Mouse (Mus musculus): Measurements from ENCODE around the gene Pold2. TPM values are rescaled to one million over a fixed set of nuclear protein-coding genes. Genes with fewer than 3 reads are reported as not detected.

Pold2 gene
- total and polyA plus RNA-seq, 3 experiments = 261 to 366 TPM; not detected in 1

DNA sequence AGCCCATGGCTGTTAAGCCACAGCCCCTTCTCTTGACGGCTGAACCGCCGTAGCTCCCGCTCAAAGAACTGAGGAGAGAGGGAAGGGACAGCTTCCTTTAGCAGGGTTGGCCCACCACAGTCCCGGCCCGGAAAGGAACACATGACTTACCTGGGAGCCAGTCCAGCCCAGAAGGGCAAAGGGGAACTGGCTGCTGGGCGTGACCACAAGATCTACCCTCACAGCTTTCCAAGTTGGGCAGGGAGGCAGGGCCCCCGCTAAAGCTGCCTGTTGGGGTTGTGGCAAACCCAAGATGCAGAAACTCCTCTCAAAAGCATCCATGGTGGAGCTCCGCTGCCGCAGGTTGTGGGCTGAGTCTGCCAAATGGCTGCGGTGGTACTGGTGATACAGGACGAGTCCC, 48.8 kb downstream of the Pold2 start:
- no peak for DNase-seq (ENCODE audit: low read depth, low spot score)
- Histone ChIP-seq H3K36me3 (ENCODE audit: control insufficient read depth in 1 of 2, insufficient read depth in 2 of 2, low read length in 2 of 2) (peaks cover 10 to 14% of the 10 kb centered on the region in 2 experiments), H3K9me3 (replicated peaks; ENCODE audit: insufficient read depth, low read length) (no peaks in the 10 kb centered on the region), H3K4me3 (ENCODE audit: control insufficient read depth in 1 of 2, insufficient read depth in 1 of 2, low read depth in 2 of 2, low read length in 2 of 2) (no peak overlapping the region), H3K27ac (ENCODE audit: control insufficient read depth, low read depth, low read length) (no peak overlapping the region), H3K4me1 (ENCODE audit: control insufficient read depth in 1 of 2, insufficient read depth in 2 of 2, low read length in 2 of 2) (peaks cover 11 to 16% of the 10 kb centered on the region in 2 experiments), H3K27me3 (ENCODE audit: control insufficient read depth in 1 of 2, insufficient read depth in 2 of 2, low read length in 2 of 2) (no peaks in the 10 kb centered on the region), H3K9ac (ENCODE audit: control insufficient read depth, low read depth, low read length, poor library complexity, severe bottlenecking) (no peak overlapping the region), H3K79me2 (ENCODE audit: control insufficient read depth, insufficient read depth, low read length, poor library complexity) (no peaks in the 10 kb centered on the region)
- no peak for TF ChIP-seq ZKSCAN1 (IDR thresholded peaks at IDR 0.05; ENCODE audit: low read depth, low read length)
- no peak for TF ChIP-seq MAFK (IDR thresholded peaks at IDR 0.05; ENCODE audit: borderline replicate concordance, low read depth, low read length)
- TF ChIP-seq MYC (IDR thresholded peaks at IDR 0.05; ENCODE audit: low read depth, low read length) = no peak
- no peak for TF ChIP-seq SIN3A (IDR thresholded peaks at IDR 0.05; ENCODE audit: low read length)
- TF ChIP-seq GATA1 (IDR thresholded peaks at IDR 0.05; ENCODE audit: low read depth, low read length) = no peak
- TF ChIP-seq TAL1 (IDR thresholded peaks at IDR 0.05; ENCODE audit: low read length) = no peak
- TF ChIP-seq ZC3H11A (IDR thresholded peaks at IDR 0.05; ENCODE audit: low read depth, low read length) = no peak
- TF ChIP-seq EP300 (IDR thresholded peaks at IDR 0.05; ENCODE audit: low read depth in 1 of 2, low read length in 2 of 2) = no peak
- no peak for TF ChIP-seq GABPA (IDR thresholded peaks at IDR 0.05; ENCODE audit: low read depth, low read length)
- TF ChIP-seq CHD1 (IDR thresholded peaks at IDR 0.05; ENCODE audit: low read depth, low read length) = no peak
- TF ChIP-seq BHLHE40 (IDR thresholded peaks at IDR 0.05; ENCODE audit: borderline replicate concordance, low read depth, low read length) = no peak
- no peak for TF ChIP-seq POLR2AphosphoS2 (IDR thresholded peaks at IDR 0.05; ENCODE audit: low read length)
- no peak for TF ChIP-seq MAZ (IDR thresholded peaks at IDR 0.05; ENCODE audit: low read depth, low read length)
- no peak for TF ChIP-seq RCOR1 (IDR thresholded peaks at IDR 0.05; ENCODE audit: low read depth, low read length)

DNA sequence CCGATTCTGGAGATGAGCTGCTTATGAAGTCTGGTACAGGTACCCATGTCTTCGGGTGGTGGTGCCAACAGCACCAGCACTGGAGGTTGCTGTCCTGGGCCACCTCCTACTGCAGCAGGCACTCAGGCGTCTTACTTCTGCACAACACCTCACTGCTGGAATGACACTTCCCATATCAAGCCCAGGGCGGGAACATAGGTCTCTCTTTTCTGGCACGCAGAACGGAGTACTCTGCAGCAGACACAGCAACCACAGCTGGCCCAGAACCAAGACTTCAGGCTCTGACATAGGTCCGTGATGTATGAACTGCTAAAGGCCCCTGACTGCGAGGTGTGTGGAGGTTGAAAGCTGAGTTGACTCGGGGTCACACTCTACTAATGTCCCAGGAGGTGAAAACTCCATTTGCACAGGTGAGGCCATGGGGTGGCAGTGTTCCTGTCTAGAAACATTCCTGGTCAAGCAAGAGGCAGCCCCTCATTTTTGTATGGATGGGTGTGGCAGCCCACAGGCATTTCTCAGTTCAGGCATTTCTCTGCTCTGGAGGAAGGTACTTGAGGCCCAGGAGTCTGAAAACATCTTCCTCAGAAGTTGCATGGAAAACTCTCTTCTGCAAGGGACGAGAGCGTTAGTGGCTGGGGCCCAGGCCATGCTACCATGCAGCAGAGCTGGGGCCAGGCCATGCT, 49.4 kb downstream of the Pold2 start:
- no peak overlapping the region for H3K27ac ChIP-seq (ENCODE audit: control insufficient read depth, low read depth, low read length)
- H3K79me2 ChIP-seq (ENCODE audit: control insufficient read depth, insufficient read depth, low read length, poor library complexity) = no peaks in the 10 kb centered on the region
- H3K36me3 ChIP-seq (ENCODE audit: control insufficient read depth in 1 of 2, insufficient read depth in 2 of 2, low read length in 2 of 2) = peaks cover 10 to 14% of the 10 kb centered on the region in 2 experiments
- H3K9ac ChIP-seq (ENCODE audit: control insufficient read depth, low read depth, low read length, poor library complexity, severe bottlenecking) = no peak overlapping the region
- no peaks in the 10 kb centered on the region for H3K9me3 ChIP-seq (replicated peaks; ENCODE audit: insufficient read depth, low read length)
- TF ChIP-seq NRF1 (IDR thresholded peaks at IDR 0.05; ENCODE audit: insufficient read depth, low read depth, low read length, poor library complexity, severe bottlenecking) = no peak
- no peak for TF ChIP-seq HCFC1 (IDR thresholded peaks at IDR 0.05; ENCODE audit: low read depth, low read length)
- TF ChIP-seq CHD2 (IDR thresholded peaks at IDR 0.05; ENCODE audit: low read length) = no peak
- no peak for TF ChIP-seq NELFE (IDR thresholded peaks at IDR 0.05; ENCODE audit: low read depth, low read length)
- TF ChIP-seq GABPA (IDR thresholded peaks at IDR 0.05; ENCODE audit: low read depth, low read length) = no peak
- TF ChIP-seq TAL1 (IDR thresholded peaks at IDR 0.05; ENCODE audit: low read length) = no peak
- TF ChIP-seq BHLHE40 (IDR thresholded peaks at IDR 0.05; ENCODE audit: borderline replicate concordance, low read depth, low read length) = no peak
- TF ChIP-seq E2F4 (IDR thresholded peaks at IDR 0.05; ENCODE audit: borderline replicate concordance, low read depth, low read length) = no peak
- no peak for TF ChIP-seq SIN3A (IDR thresholded peaks at IDR 0.05; ENCODE audit: low read length)
- TF ChIP-seq POLR2A (IDR thresholded peaks at IDR 0.05; ENCODE audit: control insufficient read depth in 1 of 2, insufficient read depth in 1 of 2, low read depth in 1 of 2, low read length in 2 of 2, poor library complexity in 1 of 2) = no peak
- TF ChIP-seq MYC (IDR thresholded peaks at IDR 0.05; ENCODE audit: low read depth, low read length) = no peak
- no peak for TF ChIP-seq CHD1 (IDR thresholded peaks at IDR 0.05; ENCODE audit: low read depth, low read length)
- peaks cover 11 to 16% of the 10 kb centered on the region in 2 experiments for H3K4me1 ChIP-seq (ENCODE audit: control insufficient read depth in 1 of 2, insufficient read depth in 2 of 2, low read length in 2 of 2)
- H3K27me3 ChIP-seq (ENCODE audit: control insufficient read depth in 1 of 2, insufficient read depth in 2 of 2, low read length in 2 of 2) = no peaks in the 10 kb centered on the region
- no peak overlapping the region for H3K4me3 ChIP-seq (ENCODE audit: control insufficient read depth in 1 of 2, insufficient read depth in 1 of 2, low read depth in 2 of 2, low read length in 2 of 2)
- no peak for DNase-seq (ENCODE audit: low read depth, low spot score)

Measured in MEL (cell line).